Mouse (Mus musculus) heart, adult 2 months (tissue): ENCODE data around the gene Fgfr3. TPM values are rescaled to one million over a fixed set of nuclear protein-coding genes. Genes with fewer than 3 reads are reported as not detected.

Experiments
- DNase-seq, 2 experiments: peaks; one replicate each; pipeline ENCODE4 v3.0.0; 2021
- H3K27ac ChIP-seq: fragments of 200-600 bp; 2 replicates; pipeline ENCODE4 v1.8.1; 2022
- H3K27me3 ChIP-seq: fragments of 200-500 bp; 2 replicates; pipeline ENCODE4 v1.6.1; 2012; ENCODE audit warnings: mild to moderate bottlenecking, low read length, inconsistent platforms, mixed read lengths; ENCODE audit not compliant: control insufficient read depth, insufficient read depth
- H3K36me3 ChIP-seq: fragments of 200-500 bp; 2 replicates; pipeline ENCODE4 v1.6.1; 2012; ENCODE audit warnings: low read length, inconsistent platforms; ENCODE audit not compliant: control insufficient read depth, insufficient read depth
- H3K4me1 ChIP-seq: fragments of 200-500 bp; 2 replicates; pipeline ENCODE4 v1.6.1; 2011; ENCODE audit warnings: low read length; ENCODE audit not compliant: control insufficient read depth, insufficient read depth
- H3K4me3 ChIP-seq: fragments of 200-600 bp; 2 replicates; pipeline ENCODE4 v1.8.1; 2022
- H3K79me2 ChIP-seq: fragments of 200-500 bp; replicated peaks from 2 replicates; pipeline ENCODE4 v1.6.1; 2012; ENCODE audit warnings: mild to moderate bottlenecking, inconsistent platforms, low read length, moderate library complexity, mixed read lengths; ENCODE audit not compliant: control insufficient read depth, insufficient read depth
- H3K9ac ChIP-seq: fragments of 200-500 bp; 2 replicates; pipeline ENCODE4 v1.6.1; 2012; ENCODE audit warnings: low read depth, mild to moderate bottlenecking, control low read depth, inconsistent platforms, low read length, mixed read lengths
- CTCF ChIP-seq: fragments of 200-600 bp; IDR thresholded peaks from 2 replicates; pipeline ENCODE4 v1.8.1; 2022; ENCODE audit warnings: antibody characterized with exemption, mild to moderate bottlenecking, moderate library complexity
- EP300 ChIP-seq: fragments of 200-500 bp; IDR thresholded peaks from 2 replicates; pipeline ENCODE4 v1.6.1; 2011; ENCODE audit warnings: low read depth, low read length, control low read depth; ENCODE audit not compliant: insufficient read depth
- POLR2A ChIP-seq: fragments of 200-500 bp; IDR thresholded peaks from 2 replicates; pipeline ENCODE4 v1.6.1; 2011; ENCODE audit warnings: mild to moderate bottlenecking, low read depth, low read length, control low read depth; ENCODE audit not compliant: insufficient read depth
- WGBS: fragments of 180-500 bp; shearing (Covaris S2); methylation state at CpG from one replicate; pipeline ENCODE4 v1.1.7; 2018; 5-methylcytosine and 5-hydroxymethylcytosine counted together
- intact Hi-C: fragments of 180-260 bp; cut with DNase I; formaldehyde crosslinking; loops from one replicate; pipeline ENCODE4 v1.15.1; 2025
- polyA plus RNA-seq: library from polyadenylated mRNA; depleted of rRNA; stranded (reverse); fragments of >200 nt; gene quantifications from 2 replicates; pipeline ENCODE4 v1.2.3, GENCODE M21; 2012
- total RNA-seq, 2 experiments: library from RNA; stranded (reverse); gene quantifications; 2 replicates each; pipeline ENCODE4 v1.2.3; 2021

Gene Fgfr3
- total and polyA plus RNA-seq, 3 experiments, result 8.6 to 15.4 (median 10.1) TPM

- intact Hi-C loops, result loop anchor here (1.0 kb wide), 1 partner anchor 54 kb away; no protein-coding TSS in a partner anchor
- Histone ChIP-seq H3K27me3 (no peaks in the 10 kb centered on the region), H3K36me3 (no peaks in the 10 kb centered on the region), H3K79me2 (no peaks in the 10 kb centered on the region), H3K27ac (no peak overlapping the region), H3K4me3 (no peak overlapping the region), H3K4me1 (peaks cover 1% of the 10 kb centered on the region; the same call in 1 of the 2 replicates), H3K9ac (no peak overlapping the region)
- DNase-seq, result peak; percentile 62 to 80
- 19% methylated on average over 7 of the region's 7 CpGs for WGBS
- peak; percentile 93; the same call in 1 of the 2 replicates for TF ChIP-seq CTCF
- TF ChIP-seq EP300, result peak; percentile 85
- no peak for TF ChIP-seq POLR2A
These were observed 16.4 kb downstream of the Fgfr3 start for GRCm38 (mm10) chr5:33737903-33738321.

DNA sequence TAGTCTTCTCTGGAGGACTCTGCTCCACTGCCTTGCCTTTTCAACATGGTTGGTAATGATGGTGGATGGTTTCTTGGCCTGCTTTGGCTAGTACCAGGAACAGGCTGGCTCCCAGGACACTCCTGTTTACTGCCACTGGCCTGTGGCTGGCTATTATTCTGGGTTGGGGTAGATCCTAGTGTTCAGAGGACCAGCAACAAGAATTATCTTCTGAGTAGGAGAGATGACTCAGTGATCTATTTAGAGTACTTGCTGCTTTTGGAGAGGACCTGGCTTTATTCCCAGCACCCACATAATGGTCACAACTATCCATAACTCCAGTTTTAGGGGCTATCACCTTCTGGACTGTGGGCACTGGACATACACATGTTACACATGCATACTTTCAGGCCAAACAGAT, 16.9 kb downstream of the Fgfr3 start:
- Histone ChIP-seq H3K9ac (no peak overlapping the region), H3K27ac (no peak overlapping the region), H3K4me1 (peaks cover 1% of the 10 kb centered on the region; the same call in 1 of the 2 replicates), H3K79me2 (no peaks in the 10 kb centered on the region), H3K4me3 (no peak overlapping the region), H3K36me3 (no peaks in the 10 kb centered on the region), H3K27me3 (no peaks in the 10 kb centered on the region)
- no peak for TF ChIP-seq CTCF
- TF ChIP-seq EP300, result no peak
- TF ChIP-seq POLR2A, result no peak
- DNase-seq, result no peak
- intact Hi-C loops, result loop anchor here (1.0 kb wide), 1 partner anchor 54 kb away; no protein-coding TSS in a partner anchor

GRCm38 (mm10) chr5:33740548-33740947, 19.1 kb downstream of the Fgfr3 start:
- TF ChIP-seq POLR2A, result no peak
- no peak for TF ChIP-seq EP300
- TF ChIP-seq CTCF, result no peak
- Histone ChIP-seq H3K4me1 (peaks cover 1% of the 10 kb centered on the region; the same call in 1 of the 2 replicates), H3K4me3 (no peak overlapping the region), H3K27me3 (no peaks in the 10 kb centered on the region), H3K9ac (no peak overlapping the region), H3K27ac (no peak overlapping the region), H3K79me2 (no peaks in the 10 kb centered on the region), H3K36me3 (no peaks in the 10 kb centered on the region)
- 89% methylated on average over 4 of the region's 4 CpGs for WGBS
- DNase-seq, result no peak
- intact Hi-C loops, result no loop called here

- H3K9ac ChIP-seq, result no peak overlapping the region
- no peaks in the 10 kb centered on the region for H3K27me3 ChIP-seq
- H3K79me2 ChIP-seq, result no peaks in the 10 kb centered on the region
- TF ChIP-seq POLR2A, result no peak
- TF ChIP-seq CTCF, result no peak
- TF ChIP-seq EP300, result no peak
- H3K27ac ChIP-seq, result no peak overlapping the region
- H3K36me3 ChIP-seq, result no peaks in the 10 kb centered on the region
- 58% methylated on average over 8 of the region's 8 CpGs for WGBS
- intact Hi-C loops, result no loop called here
- H3K4me1 ChIP-seq, result no peaks in the 10 kb centered on the region
- no peak for DNase-seq
- no peak overlapping the region for H3K4me3 ChIP-seq
These were observed 22.0 kb downstream of the Fgfr3 start for GRCm38 (mm10) chr5:33743481-33743880.

- peaks cover 3% of the 10 kb centered on the region for H3K4me1 ChIP-seq
- intact Hi-C loops, result no loop called here
- H3K27me3 ChIP-seq, result no peaks in the 10 kb centered on the region
- no peak overlapping the region for H3K9ac ChIP-seq
- H3K36me3 ChIP-seq, result no peaks in the 10 kb centered on the region
- no peak overlapping the region for H3K27ac ChIP-seq
- no peak overlapping the region for H3K4me3 ChIP-seq
- no peak for DNase-seq
- TF ChIP-seq CTCF (no peak), EP300 (no peak), POLR2A (no peak)
- H3K79me2 ChIP-seq, result peaks cover 4% of the 10 kb centered on the region
These were observed 55.7 kb downstream of the Fgfr3 start for GRCm38 (mm10) chr5:33777195-33777594.

DNA sequence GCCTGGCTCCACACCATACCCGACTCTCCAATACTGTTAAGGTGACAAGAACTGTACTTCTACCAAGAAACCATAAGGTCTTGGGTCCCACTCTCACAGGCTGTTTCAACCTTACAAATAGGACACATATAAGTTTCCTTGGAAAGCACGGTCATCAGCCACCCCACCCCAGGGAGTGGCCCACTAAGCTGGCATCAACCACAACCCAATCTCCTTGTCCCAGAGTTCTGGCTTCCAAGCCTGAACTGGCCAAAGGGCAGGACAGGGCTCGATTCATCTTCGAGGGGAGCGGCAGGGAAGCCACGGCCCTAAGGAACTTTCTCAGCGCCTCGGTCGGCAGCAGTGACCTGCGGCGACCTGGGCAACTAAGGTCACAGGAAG, 60.5 kb downstream of the Fgfr3 start:
- Histone ChIP-seq H3K4me1 (peaks cover 6% of the 10 kb centered on the region), H3K36me3 (no peaks in the 10 kb centered on the region), H3K79me2 (peaks cover 4% of the 10 kb centered on the region), H3K27me3 (no peaks in the 10 kb centered on the region), H3K4me3 (peak overlapping the region; percentile 83), H3K9ac (peak overlapping the region; percentile 79), H3K27ac (peak overlapping the region; percentile 86)
- DNase-seq, result no peak
- TF ChIP-seq POLR2A, result no peak
- no peak for TF ChIP-seq CTCF
- no peak for TF ChIP-seq EP300
- intact Hi-C loops, result loop anchor here (2.0 to 5.0 kb wide), 3 partner anchors 37 to 155 kb away; partner anchors contain the start of genes Nelfa, Tacc3 and Tmem129
- 5% methylated on average over 11 of the region's 11 CpGs for WGBS
